ENCODE assay signal across 20 mouse cellular contexts in genomic region chr16:18658597-18658996, GRCm38 (mm10). TPM values are rescaled to one million over a fixed set of nuclear protein-coding genes. Genes with fewer than 3 reads are reported as not detected.
"Had no signal": no experiment of that assay in that cellular context is flagged by ENCODE, and none has a peak within 500 bp of the region (broad histone marks: within the 10 kb centered on the region; RNA-seq: fewer than 3 reads in every experiment).

No protein-coding gene starts in this region.

- H3K36me3 ChIP-seq: kidney, embryonic 15.5 days; limb, embryonic 12.5 days; liver, embryonic 12.5 days; liver, embryonic 15.5 days; lung, embryonic 15.5 days had no signal

- H3K27ac ChIP-seq: kidney, embryonic 15.5 days; left cerebral cortex, adult 2 months; limb, embryonic 12.5 days; liver, embryonic 12.5 days; liver, embryonic 15.5 days; lung, embryonic 15.5 days had no signal

- H3K4me3 ChIP-seq: kidney, embryonic 15.5 days; left cerebral cortex, adult 2 months; limb, embryonic 12.5 days; liver, embryonic 12.5 days; liver, embryonic 15.5 days; lung, embryonic 15.5 days had no signal

- H3K27me3 ChIP-seq: kidney, embryonic 15.5 days; liver, embryonic 15.5 days; lung, embryonic 15.5 days had no signal

- H3K9me3 ChIP-seq: kidney, embryonic 15.5 days; limb, embryonic 12.5 days; liver, embryonic 12.5 days; liver, embryonic 15.5 days; lung, embryonic 15.5 days had no signal

- H3K4me2 ChIP-seq: kidney, embryonic 15.5 days; limb, embryonic 12.5 days; liver, embryonic 12.5 days; liver, embryonic 15.5 days; lung, embryonic 15.5 days; midbrain, embryonic 11.5 days had no signal

- H3K4me1 ChIP-seq: liver, embryonic 12.5 days; liver, embryonic 15.5 days; lung, embryonic 15.5 days had no signal

- DNase-seq: kidney, adult 2 months; kidney, postnatal 10 days; kidney, postnatal 36 days; layer of hippocampus, postnatal 36 days; liver; lung, adult 18-20 months; lung, postnatal 14 days; lung, postnatal 4 days; midbrain, embryonic 14.5 days; retina, postnatal 1 day; right cerebral cortex, postnatal 25 days; thymus, postnatal 25 days had no signal

- H3K9ac ChIP-seq: kidney, embryonic 15.5 days; limb, embryonic 12.5 days; liver, embryonic 12.5 days; liver, embryonic 15.5 days; lung, embryonic 15.5 days had no signal

- ATAC-seq: liver, embryonic 12.5 days had no signal

RNA-seq across cellular contexts. Expression of gene Gm49601, which starts 32.4 kb away (rescaled TPM):
- polyA plus RNA-seq: thymus, postnatal 0 days had no signal
